Mouse (Mus musculus) thymus, postnatal 4 days (tissue): Measurements from ENCODE around the gene Fanci.

Source experiments
- DNase-seq: peaks from one replicate; pipeline ENCODE4 v3.0.0; 2021

Fanci gene

GRCm38 (mm10) chr7:79387991-79388390, 3.7 kb upstream of the Fanci start:
- DNase-seq = no peak

DNA sequence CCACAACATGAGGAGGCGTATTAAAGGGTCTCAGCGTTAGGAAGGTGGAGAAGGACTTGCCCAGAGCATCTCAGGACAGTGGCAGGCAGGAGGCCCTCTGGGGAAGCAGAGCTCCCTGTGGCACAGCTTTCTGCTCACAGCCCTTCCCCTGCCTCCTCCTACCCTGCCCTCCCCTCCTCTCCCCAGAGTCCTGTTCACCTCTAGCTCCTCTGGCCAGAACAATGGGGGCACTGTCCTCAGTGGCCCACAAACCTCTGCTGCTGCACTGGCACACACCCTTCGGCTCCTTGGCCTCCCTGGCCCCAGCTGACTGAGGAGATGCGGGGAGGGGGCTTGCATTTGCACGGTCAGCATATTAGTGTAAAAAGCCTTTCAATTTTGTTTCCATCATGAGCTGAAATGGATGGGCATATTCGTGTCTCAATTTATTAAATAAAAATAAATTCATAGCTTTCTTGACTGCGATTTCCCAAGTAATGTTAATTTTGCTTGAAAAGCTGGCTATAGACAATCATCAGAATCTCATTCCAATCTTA, 3.0 kb upstream of the Fanci start:
- DNase-seq = no peak

- no peak for DNase-seq
Observed at GRCm38 (mm10) chr7:79390141-79390708, 1.5 kb upstream of the Fanci start.

GRCm38 (mm10) chr7:79391471-79391870, 258 bp upstream of the Fanci start:
- DNase-seq = no peak

- peak; percentile 52 for DNase-seq
Observed at GRCm38 (mm10) chr7:79392860-79393513, 1.3 kb downstream of the Fanci start.

DNA sequence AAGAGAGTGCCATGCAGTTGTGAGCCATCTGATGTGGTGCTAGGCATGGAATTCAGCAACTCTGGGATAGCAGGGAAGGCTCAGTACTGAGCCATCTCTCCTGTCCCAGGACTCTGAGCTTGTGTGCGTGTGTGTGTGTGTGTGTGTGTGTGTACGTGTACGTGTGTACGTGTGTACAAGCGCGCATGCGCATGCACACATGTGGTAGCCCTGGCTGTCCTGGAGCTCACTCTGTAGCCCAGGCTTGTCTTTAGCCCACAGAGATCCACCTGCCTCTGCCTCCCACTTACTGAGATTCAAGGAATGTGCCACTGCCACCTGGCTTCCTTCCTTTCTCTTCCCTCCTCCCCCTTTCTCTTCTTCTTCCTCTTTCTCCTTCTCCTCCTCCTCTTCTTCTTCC, 2.2 kb downstream of the Fanci start:
- DNase-seq = no peak

GRCm38 (mm10) chr7:79394666-79395065, 2.9 kb downstream of the Fanci start:
- DNase-seq = no peak

- no peak for DNase-seq
Observed at GRCm38 (mm10) chr7:79395186-79395585, 3.5 kb downstream of the Fanci start.

GRCm38 (mm10) chr7:79397446-79397963, 5.8 kb downstream of the Fanci start:
- no peak for DNase-seq

DNA sequence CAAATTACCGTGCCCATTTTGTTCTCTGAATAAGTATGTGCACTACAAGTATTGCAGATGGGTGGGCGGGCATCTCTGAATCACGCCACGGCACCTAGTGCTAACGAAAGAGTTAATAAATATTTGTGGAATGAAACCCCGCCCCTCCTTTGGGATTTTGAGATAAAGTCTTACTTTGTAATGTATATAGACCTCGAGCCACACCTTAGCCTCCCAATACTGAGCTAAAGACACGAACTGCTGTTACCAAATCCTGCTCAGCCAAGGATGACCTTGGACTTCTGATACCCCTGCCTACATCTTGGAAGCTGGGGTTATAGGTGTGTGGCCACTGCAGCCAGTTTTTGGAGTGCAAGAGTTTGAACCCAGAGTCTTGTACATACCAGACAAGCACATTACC, 6.7 kb downstream of the Fanci start:
- no peak for DNase-seq

DNA sequence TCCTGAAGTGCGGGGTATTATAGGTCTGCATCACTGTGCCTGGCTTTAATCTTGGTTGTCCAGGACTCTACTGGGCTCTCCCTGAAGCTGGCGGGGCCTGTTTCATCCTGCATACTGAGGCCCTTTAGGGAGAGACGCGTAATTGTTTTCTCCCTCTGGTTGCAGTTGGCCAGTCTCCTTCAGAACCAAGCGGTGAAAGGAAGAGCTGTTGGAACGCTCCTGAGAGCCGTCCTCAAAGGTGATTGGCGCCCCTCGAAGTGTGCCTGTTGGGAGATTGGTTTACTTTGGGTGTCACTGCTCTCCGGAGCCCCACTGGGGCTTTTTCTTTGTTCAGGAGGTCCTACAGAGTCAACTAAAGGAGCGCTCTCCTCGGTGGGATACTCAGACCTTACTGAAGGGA, 7.2 kb downstream of the Fanci start:
- no peak for DNase-seq

- no peak for DNase-seq
Observed at GRCm38 (mm10) chr7:79400296-79400695, 8.6 kb downstream of the Fanci start.

- no peak for DNase-seq
Observed at GRCm38 (mm10) chr7:79414449-79415375, 23.0 kb downstream of the Fanci start.

DNA sequence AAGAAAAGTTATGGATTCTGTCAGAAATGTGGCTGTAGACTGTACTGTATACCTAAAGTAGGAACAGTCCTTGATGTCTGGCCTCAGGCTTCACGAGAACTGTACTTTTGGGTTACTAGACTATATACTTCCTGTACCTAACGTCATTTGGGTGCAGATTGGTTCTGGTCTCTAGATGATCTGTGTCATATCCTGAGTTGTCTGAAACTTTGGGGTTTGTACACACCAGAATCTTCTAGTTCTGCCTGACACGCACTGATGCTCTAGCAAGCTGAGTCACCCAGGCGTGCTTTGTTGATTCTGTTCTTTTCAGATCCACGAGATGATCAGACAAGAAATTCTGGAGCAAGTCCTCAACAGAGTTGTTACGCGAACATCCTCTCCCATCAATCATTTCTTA, 28.2 kb downstream of the Fanci start:
- no peak for DNase-seq

- DNase-seq = no peak
Observed at GRCm38 (mm10) chr7:79422876-79423275, 31.1 kb downstream of the Fanci start.

DNA sequence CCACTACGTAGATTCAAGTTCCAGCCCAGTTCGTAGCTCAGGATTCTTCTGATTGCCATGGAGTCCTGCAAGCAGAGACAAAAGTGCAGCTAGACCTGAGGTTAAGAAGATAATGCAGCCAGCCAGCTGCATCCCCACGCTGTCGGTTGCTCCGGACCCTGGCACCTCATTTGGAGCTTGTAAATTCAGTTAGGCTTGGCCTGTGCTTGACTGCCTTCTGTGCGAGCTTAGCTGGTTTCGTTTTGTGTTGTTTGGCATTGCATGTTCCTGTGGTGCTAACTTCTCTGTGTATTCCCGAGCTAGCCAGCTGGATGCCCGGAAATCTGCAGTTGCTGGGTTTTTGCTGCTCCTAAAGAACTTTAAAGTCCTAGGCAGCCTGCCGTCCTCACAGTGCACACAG, 34.1 kb downstream of the Fanci start:
- no peak for DNase-seq

GRCm38 (mm10) chr7:79428243-79428642, 36.5 kb downstream of the Fanci start:
- no peak for DNase-seq

DNA sequence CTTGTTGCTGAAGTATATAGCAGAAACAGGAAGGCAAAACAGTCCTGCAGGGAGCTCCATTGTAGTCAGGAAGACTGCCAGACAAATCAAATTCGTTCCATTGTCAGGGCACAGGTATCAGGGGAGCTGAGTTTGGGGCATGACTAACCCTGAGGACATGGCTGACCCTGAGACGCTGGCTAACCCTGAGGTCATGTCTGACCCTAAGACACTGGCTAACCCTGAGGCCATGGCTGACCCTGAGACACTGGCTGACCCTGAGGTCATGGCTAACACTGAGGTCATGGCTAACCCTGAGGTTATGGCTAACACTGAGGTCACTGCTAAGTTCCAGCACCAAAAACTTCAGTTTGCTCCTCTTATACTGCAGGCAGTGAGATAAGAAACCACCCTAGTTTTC, 48.3 kb downstream of the Fanci start:
- no peak for DNase-seq

- DNase-seq = no peak
Observed at GRCm38 (mm10) chr7:79447048-79447447, 55.3 kb downstream of the Fanci start.

DNA sequence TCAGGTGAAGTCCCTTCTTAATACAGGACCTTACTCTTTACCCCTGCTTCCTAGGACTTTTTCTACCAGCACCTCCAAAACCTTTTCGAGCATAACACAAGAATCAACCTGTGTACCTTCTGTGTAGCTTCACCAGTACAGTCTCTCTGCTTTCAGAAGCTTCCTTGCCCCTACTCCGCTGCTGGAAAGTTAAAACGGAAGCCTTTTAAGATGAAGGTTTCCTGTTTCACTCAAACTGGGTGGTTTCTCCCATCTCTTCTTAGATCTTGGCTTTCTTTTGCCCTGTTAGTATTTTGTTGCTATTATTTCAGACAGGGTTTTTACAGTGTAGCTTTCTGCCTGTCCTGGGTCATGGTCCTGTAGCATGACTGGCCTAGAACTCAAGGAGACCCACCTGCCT, 55.8 kb downstream of the Fanci start:
- no peak for DNase-seq

GRCm38 (mm10) chr7:79461721-79462120, 70.0 kb downstream of the Fanci start:
- no peak for DNase-seq

GRCm38 (mm10) chr7:79463376-79464077, 71.8 kb downstream of the Fanci start:
- no peak for DNase-seq
